Mouse (Mus musculus) lung, postnatal 0 days (tissue): ENCODE measurements around the gene Ptgis.

Source experiments
- CTCF ChIP-seq: IDR thresholded peaks from 2 replicates; pipeline ENCODE4 v1.5.1; 2016; ENCODE audit warnings: antibody characterized with exemption, mild to moderate bottlenecking
- EP300 ChIP-seq: IDR thresholded peaks from 2 replicates; pipeline ENCODE4 v1.6.1; 2016; ENCODE audit warnings: antibody characterized with exemption, mild to moderate bottlenecking, control low read depth

- TF ChIP-seq CTCF (no peak), EP300 (no peak)
Measured at GRCm38 (mm10) chr2:167145904-167146303, 94.5 kb downstream of the Ptgis start.
